Mouse (Mus musculus): ENCODE data around the gene Kdm2a.

DNA sequence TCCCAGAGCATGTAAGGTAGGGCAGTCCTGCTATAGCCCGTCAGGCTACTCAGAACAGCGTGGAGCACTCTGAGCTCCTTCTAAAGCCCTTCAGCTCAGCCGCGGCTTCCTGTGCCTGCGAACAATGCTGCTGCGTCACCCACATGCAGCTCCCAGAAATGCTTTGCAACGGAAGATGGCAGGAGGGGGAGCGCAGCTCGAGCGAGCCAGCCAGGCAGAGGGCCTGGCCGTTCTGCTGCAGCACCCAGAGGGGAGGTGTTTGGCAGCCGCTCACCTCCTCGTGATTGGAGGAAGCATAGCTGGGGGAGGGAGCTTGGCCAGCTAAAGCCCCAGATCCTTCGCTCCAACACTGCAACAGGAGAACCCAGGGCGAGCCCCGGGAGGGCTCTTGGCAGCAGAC, 64.3 kb downstream of the Kdm2a start:
- TF ChIP-seq POLR2A (IDR thresholded peaks at IDR 0.05; ENCODE audit: low read depth, low read length) (peak; percentile 92), MAX (IDR thresholded peaks at IDR 0.05; ENCODE audit: low read length) (peak; percentile 45; the same call in 1 of the 2 replicates), NRF1 (IDR thresholded peaks at IDR 0.05; ENCODE audit: low read depth, low read length) (peak; percentile 36; the same call in 1 of the 2 replicates), MYC (IDR thresholded peaks at IDR 0.05; ENCODE audit: low read depth, low read length) (peak; percentile 80; the same call in 1 of the 2 replicates), ZMIZ1 (IDR thresholded peaks at IDR 0.05; ENCODE audit: low read depth, low read length) (no peak), CTCF (conservative IDR thresholded peaks at IDR 0.05 in 1 of 2, IDR thresholded peaks at IDR 0.05 in 1 of 2; ENCODE audit: low read depth in 2 of 2, low read length in 2 of 2) (no peak), MEF2A (IDR thresholded peaks at IDR 0.05; ENCODE audit: borderline replicate concordance, low read depth, low read length) (no peak), NELFE (IDR thresholded peaks at IDR 0.05; ENCODE audit: low read depth, low read length) (no peak; the same call in none of the 2 replicates), EP300 (IDR thresholded peaks at IDR 0.05; ENCODE audit: low read length) (no peak), PAX5 (IDR thresholded peaks at IDR 0.05; ENCODE audit: low read length) (no peak), USF1 (IDR thresholded peaks at IDR 0.05; ENCODE audit: low read depth, low read length) (no peak), ZC3H11A (IDR thresholded peaks at IDR 0.05; ENCODE audit: low read depth, low read length) (no peak), ZKSCAN1 (IDR thresholded peaks at IDR 0.05; ENCODE audit: borderline replicate concordance, low read depth, low read length) (no peak)
